Mouse (Mus musculus): Measurements from ENCODE around the gene Sh2b2. TPM values are rescaled to one million over a fixed set of nuclear protein-coding genes. Genes with fewer than 3 reads are reported as not detected.

Gene Sh2b2
- polyA plus RNA-seq, 1 experiment from 2014 or later = 14.8 TPM

DNA sequence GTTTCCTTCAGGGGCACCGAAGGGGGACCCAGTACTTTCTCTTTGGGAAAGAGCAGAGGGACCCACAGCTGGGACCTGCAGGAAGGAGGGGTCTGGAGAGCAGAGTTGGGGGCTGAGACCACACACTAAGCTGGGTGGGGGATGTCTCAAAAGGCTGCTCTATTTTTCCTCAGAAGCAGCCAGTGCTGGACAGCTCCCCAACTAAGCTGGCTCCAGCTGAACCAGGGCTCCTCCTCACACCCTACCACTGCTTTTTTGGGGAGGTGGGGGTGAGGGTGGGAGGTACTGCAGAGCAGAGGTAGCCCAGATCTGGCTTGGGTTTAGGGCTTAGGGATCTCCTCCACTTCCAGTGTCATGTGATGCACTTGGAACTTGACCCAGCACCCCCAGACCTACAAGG, 6.0 kb downstream of the Sh2b2 start:
- 42% methylated on average over 1 of the region's 1 CpGs for WGBS
- H3K4me3 ChIP-seq (replicated peaks) = no peak overlapping the region
- no peaks in the 10 kb centered on the region; the same call in 1 of the 2 replicates for H3K27me3 ChIP-seq
- no peak overlapping the region for H3K27ac ChIP-seq
- H3K9me3 ChIP-seq = no peaks in the 10 kb centered on the region
- H3K36me3 ChIP-seq = no peaks in the 10 kb centered on the region
- no peak overlapping the region for H3K9ac ChIP-seq (replicated peaks)
- peaks cover 45% of the 10 kb centered on the region for H3K4me1 ChIP-seq (replicated peaks)
- ATAC-seq (ENCODE audit: insufficient number of reproducible peaks, insufficient read depth, low FRiP score, low TSS enrichment, low read depth) = no peak
- H3K4me2 ChIP-seq = no peak overlapping the region

- WGBS = 1% methylated on average over 19 of the region's 19 CpGs
- no peak for ATAC-seq (ENCODE audit: insufficient number of reproducible peaks, insufficient read depth, low FRiP score, low TSS enrichment, low read depth)
- Histone ChIP-seq H3K4me1 (replicated peaks) (peaks cover 31% of the 10 kb centered on the region), H3K9ac (replicated peaks) (peak overlapping the region; percentile 44), H3K36me3 (no peaks in the 10 kb centered on the region), H3K9me3 (no peaks in the 10 kb centered on the region), H3K4me2 (peak overlapping the region; percentile 66), H3K27me3 (peaks cover 6% of the 10 kb centered on the region), H3K27ac (no peak overlapping the region), H3K4me3 (replicated peaks) (peak overlapping the region; percentile 37)
These were observed 8.7 kb downstream of the Sh2b2 start for GRCm38 (mm10) chr5:136237607-136238006.

DNA sequence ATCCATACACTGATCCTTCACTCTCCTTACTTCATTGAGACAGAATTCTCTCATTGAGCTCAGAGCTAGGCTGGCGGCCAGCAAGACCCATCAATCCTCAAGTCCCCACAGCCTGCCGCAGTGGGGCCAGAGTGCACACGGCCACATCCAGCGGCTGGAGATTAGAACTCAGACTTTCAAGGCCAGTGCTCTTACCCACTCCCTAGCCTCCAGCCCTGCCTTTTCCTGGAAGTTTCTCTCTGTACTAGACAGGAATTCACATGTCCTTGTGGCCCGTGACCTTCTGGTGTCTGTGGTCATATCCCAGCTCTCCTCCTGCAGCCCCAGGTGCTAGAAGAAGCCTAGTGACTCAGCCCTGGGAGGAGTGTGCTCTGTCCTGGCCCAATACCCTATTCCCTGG, 9.7 kb downstream of the Sh2b2 start:
- Histone ChIP-seq H3K9me3 (no peaks in the 10 kb centered on the region), H3K36me3 (peaks cover 6% of the 10 kb centered on the region; the same call in 1 of the 2 replicates), H3K27me3 (peaks cover 14% of the 10 kb centered on the region), H3K4me2 (no peak overlapping the region), H3K4me3 (replicated peaks) (no peak overlapping the region), H3K4me1 (replicated peaks) (peaks cover 28% of the 10 kb centered on the region), H3K27ac (no peak overlapping the region), H3K9ac (replicated peaks) (no peak overlapping the region)
- no peak for ATAC-seq (ENCODE audit: insufficient number of reproducible peaks, insufficient read depth, low FRiP score, low TSS enrichment, low read depth)
- 89% methylated on average over 5 of the region's 5 CpGs for WGBS

DNA sequence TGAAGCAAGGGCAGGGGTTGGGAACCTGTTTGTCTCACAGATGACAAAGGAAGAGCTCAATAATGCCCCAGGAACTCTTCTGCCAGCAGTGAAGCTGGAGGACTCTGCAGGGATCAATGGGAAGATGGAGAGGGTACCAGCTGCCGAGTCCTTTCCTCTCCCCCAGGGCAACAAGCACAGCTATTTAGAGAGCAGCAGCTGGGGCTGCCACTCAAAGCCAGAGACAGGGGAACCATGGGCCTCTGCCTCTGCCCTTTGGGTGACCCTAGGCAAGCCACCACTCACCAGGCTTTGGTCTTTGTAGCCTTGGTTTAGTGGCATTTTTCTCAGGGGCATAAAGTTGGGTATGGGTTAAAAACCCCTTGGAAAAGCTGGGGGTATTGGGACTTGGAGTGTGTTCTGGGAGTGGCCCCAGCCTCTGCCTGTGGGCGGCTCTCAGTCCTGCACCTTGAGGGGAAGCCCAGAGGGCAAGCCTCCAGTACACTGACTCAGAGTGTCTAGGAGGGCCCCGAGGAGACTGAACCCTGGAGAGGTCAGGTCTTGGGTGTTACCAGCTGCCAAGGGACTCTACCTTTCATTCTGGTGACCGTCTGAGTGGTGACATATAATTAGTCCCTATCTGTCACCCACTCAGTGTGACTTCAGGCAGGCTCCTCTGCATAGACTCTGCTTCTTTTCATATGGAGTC, 15.9 kb downstream of the Sh2b2 start:
- peaks cover 17% of the 10 kb centered on the region for H3K27me3 ChIP-seq
- H3K9me3 ChIP-seq = no peaks in the 10 kb centered on the region
- H3K36me3 ChIP-seq = peaks cover 54% of the 10 kb centered on the region
- no peak overlapping the region for H3K4me3 ChIP-seq (replicated peaks)
- WGBS = 70% methylated on average over 4 of the region's 4 CpGs
- no peak for ATAC-seq (ENCODE audit: insufficient number of reproducible peaks, insufficient read depth, low FRiP score, low TSS enrichment, low read depth)
- H3K4me1 ChIP-seq (replicated peaks) = no peaks in the 10 kb centered on the region
- no peak overlapping the region for H3K4me2 ChIP-seq
- no peak overlapping the region for H3K9ac ChIP-seq (replicated peaks)
- H3K27ac ChIP-seq = no peak overlapping the region

- ATAC-seq (ENCODE audit: insufficient number of reproducible peaks, insufficient read depth, low FRiP score, low TSS enrichment, low read depth) = no peak
These were observed 20.0 kb downstream of the Sh2b2 start for GRCm38 (mm10) chr5:136226246-136226876.

GRCm38 (mm10) chr5:136218585-136218984, 27.8 kb downstream of the Sh2b2 start:
- no peak for ATAC-seq (ENCODE audit: insufficient number of reproducible peaks, insufficient read depth, low FRiP score, low TSS enrichment, low read depth)
- no peak overlapping the region for H3K27ac ChIP-seq

More at GRCm38 (mm10) chr5:136226246-136226876, 20.0 kb downstream of the Sh2b2 start:
- Histone ChIP-seq H3K27ac (no peak overlapping the region), H3K9ac (replicated peaks) (no peak overlapping the region), H3K27me3 (no peaks in the 10 kb centered on the region), H3K4me1 (replicated peaks) (no peaks in the 10 kb centered on the region), H3K4me2 (no peak overlapping the region), H3K36me3 (peaks cover 80% of the 10 kb centered on the region), H3K9me3 (no peaks in the 10 kb centered on the region), H3K4me3 (replicated peaks) (no peak overlapping the region)
- 84% methylated on average over 7 of the region's 7 CpGs for WGBS

DNA sequence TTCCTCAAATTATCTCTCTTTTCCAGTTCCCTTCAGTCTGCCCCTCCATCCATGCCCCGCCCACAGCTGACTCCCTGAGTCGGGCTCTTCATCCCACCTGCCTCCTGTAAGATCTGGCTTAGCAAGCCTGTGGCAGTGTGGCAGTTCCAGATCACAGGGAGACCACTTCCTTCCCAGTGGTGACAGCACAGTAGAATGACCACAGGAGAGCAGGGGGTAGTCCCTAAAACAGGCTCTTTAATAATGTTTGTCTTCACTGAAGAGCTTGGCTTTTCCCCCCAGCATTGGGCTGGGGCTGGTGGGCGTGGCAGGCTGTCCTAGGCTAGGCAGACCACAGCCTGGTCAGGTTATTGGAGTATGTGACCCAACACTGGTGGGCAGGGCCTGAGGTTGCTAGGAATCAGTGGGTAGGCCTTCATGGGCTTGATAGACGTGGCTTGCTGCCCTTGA, 28.4 kb downstream of the Sh2b2 start:
- Histone ChIP-seq H3K27me3 (no peaks in the 10 kb centered on the region), H3K9ac (replicated peaks) (no peak overlapping the region), H3K27ac (no peak overlapping the region), H3K4me3 (replicated peaks) (no peak overlapping the region), H3K9me3 (peaks cover 8% of the 10 kb centered on the region; the same call in 1 of the 2 replicates), H3K4me1 (replicated peaks) (no peaks in the 10 kb centered on the region), H3K4me2 (no peak overlapping the region), H3K36me3 (peaks cover 38% of the 10 kb centered on the region)
- ATAC-seq (ENCODE audit: insufficient number of reproducible peaks, insufficient read depth, low FRiP score, low TSS enrichment, low read depth) = no peak
- 77% methylated on average over 4 of the region's 4 CpGs for WGBS

More at GRCm38 (mm10) chr5:136218585-136218984, 27.8 kb downstream of the Sh2b2 start:
- no peaks in the 10 kb centered on the region for H3K4me1 ChIP-seq (replicated peaks)
- peaks cover 8% of the 10 kb centered on the region; the same call in 1 of the 2 replicates for H3K9me3 ChIP-seq
- H3K36me3 ChIP-seq = peaks cover 43% of the 10 kb centered on the region
- no peak overlapping the region for H3K4me2 ChIP-seq
- H3K9ac ChIP-seq (replicated peaks) = no peak overlapping the region
- H3K4me3 ChIP-seq (replicated peaks) = no peak overlapping the region
- WGBS = 85% methylated on average over 12 of the region's 12 CpGs
- H3K27me3 ChIP-seq = no peaks in the 10 kb centered on the region

GRCm38 (mm10) chr5:136217004-136217665, 29.2 kb downstream of the Sh2b2 start:
- no peak for ATAC-seq (ENCODE audit: insufficient number of reproducible peaks, insufficient read depth, low FRiP score, low TSS enrichment, low read depth)

GRCm38 (mm10) chr5:136215958-136216357, 30.4 kb downstream of the Sh2b2 start:
- no peak overlapping the region for H3K27ac ChIP-seq
- no peaks in the 10 kb centered on the region for H3K27me3 ChIP-seq
- H3K9ac ChIP-seq (replicated peaks) = no peak overlapping the region
- H3K9me3 ChIP-seq = peaks cover 8% of the 10 kb centered on the region; the same call in 1 of the 2 replicates
- no peak for ATAC-seq (ENCODE audit: insufficient number of reproducible peaks, insufficient read depth, low FRiP score, low TSS enrichment, low read depth)
- H3K4me1 ChIP-seq (replicated peaks) = no peaks in the 10 kb centered on the region
- no peak overlapping the region for H3K4me2 ChIP-seq
- no peak overlapping the region for H3K4me3 ChIP-seq (replicated peaks)
- WGBS = 90% methylated on average over 5 of the region's 5 CpGs
- H3K36me3 ChIP-seq = peaks cover 24% of the 10 kb centered on the region

More at GRCm38 (mm10) chr5:136217004-136217665, 29.2 kb downstream of the Sh2b2 start:
- 79% methylated on average over 18 of the region's 18 CpGs for WGBS
- Histone ChIP-seq H3K9me3 (peaks cover 8% of the 10 kb centered on the region; the same call in 1 of the 2 replicates), H3K4me3 (replicated peaks) (no peak overlapping the region), H3K27ac (no peak overlapping the region), H3K4me1 (replicated peaks) (no peaks in the 10 kb centered on the region), H3K27me3 (no peaks in the 10 kb centered on the region), H3K36me3 (peaks cover 35% of the 10 kb centered on the region), H3K4me2 (no peak overlapping the region), H3K9ac (replicated peaks) (no peak overlapping the region)

DNA sequence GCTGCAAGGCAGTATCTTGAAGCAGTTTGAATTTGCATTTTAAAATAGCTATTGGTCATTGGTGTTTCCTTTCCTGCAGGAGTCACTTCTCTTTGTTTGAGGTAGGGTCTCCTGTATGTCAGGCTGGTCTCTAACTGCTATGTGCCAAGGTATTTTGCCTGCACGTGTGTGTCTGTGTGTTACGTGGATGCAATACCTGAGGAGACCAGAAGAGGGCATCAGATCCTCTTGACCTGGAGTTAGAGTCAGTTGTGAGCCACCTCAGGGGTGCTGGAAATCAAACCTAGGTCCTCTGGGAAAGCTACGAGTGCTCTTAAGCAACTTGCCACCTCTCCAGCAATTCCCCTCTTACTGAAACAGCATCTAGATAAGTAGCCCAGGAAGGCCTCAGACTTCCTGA, 31.1 kb downstream of the Sh2b2 start:
- no peak overlapping the region for H3K4me3 ChIP-seq (replicated peaks)
- peaks cover 18% of the 10 kb centered on the region for H3K36me3 ChIP-seq
- H3K9ac ChIP-seq (replicated peaks) = no peak overlapping the region
- H3K4me1 ChIP-seq (replicated peaks) = no peaks in the 10 kb centered on the region
- no peak for ATAC-seq (ENCODE audit: insufficient number of reproducible peaks, insufficient read depth, low FRiP score, low TSS enrichment, low read depth)
- no peak overlapping the region for H3K27ac ChIP-seq
- H3K4me2 ChIP-seq = no peak overlapping the region
- peaks cover 8% of the 10 kb centered on the region; the same call in 1 of the 2 replicates for H3K9me3 ChIP-seq
- WGBS = 87% methylated on average over 3 of the region's 3 CpGs
- H3K27me3 ChIP-seq = no peaks in the 10 kb centered on the region

DNA sequence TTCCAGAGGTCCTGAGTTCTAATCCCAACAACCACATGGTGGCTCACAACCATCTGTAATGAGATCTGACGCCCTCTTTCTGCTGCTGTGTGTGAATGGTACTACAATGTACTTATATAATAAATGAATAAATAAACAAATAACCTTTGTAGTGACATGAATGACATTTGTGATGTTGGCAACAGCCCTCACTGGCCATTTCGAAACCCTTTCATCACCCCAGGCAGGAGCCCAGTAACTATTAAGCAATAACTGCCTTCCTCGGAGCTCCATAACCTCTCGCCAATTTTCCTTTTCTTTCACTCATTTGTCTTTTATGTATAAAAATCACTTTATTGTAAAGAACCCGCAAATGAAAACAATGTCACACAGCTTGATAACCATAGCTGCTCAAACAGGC, 32.6 kb downstream of the Sh2b2 start:
- Histone ChIP-seq H3K4me1 (replicated peaks) (no peaks in the 10 kb centered on the region), H3K27me3 (no peaks in the 10 kb centered on the region), H3K4me3 (replicated peaks) (no peak overlapping the region), H3K36me3 (peaks cover 8% of the 10 kb centered on the region), H3K9ac (replicated peaks) (no peak overlapping the region), H3K9me3 (peaks cover 8% of the 10 kb centered on the region; the same call in 1 of the 2 replicates), H3K27ac (no peak overlapping the region), H3K4me2 (no peak overlapping the region)
- no peak for ATAC-seq (ENCODE audit: insufficient number of reproducible peaks, insufficient read depth, low FRiP score, low TSS enrichment, low read depth)
- 84% methylated on average over 5 of the region's 5 CpGs for WGBS
